ENCODE assay signal across 9 mouse cellular contexts in genomic region chr10:117441121-117441978, GRCm38 (mm10).
DNase-seq lines count a peak whose midpoint lies in the region; ATAC-seq and TF ChIP-seq lines count a peak whose summit lies in the region.
"Had no signal": no experiment of that assay in that cellular context is flagged by ENCODE, and none has a peak within 500 bp of the region (broad histone marks: within the 10 kb centered on the region; RNA-seq: fewer than 3 reads in every experiment).

No protein-coding gene starts in this region.

- H3K9me3 ChIP-seq in forebrain, embryonic 16.5 days (ENCODE audit: control insufficient read depth, low read length), result no peaks in the 10 kb centered on the region
- peaks cover 8% of the 10 kb centered on the region; the same call in 1 of the 2 replicates for H3K9me3 ChIP-seq in limb, embryonic 14.5 days (ENCODE audit: control insufficient read depth, low read length)

- peaks cover 5% of the 10 kb centered on the region; the same call in 1 of the 2 replicates for H3K4me1 ChIP-seq in forebrain, embryonic 16.5 days (replicated peaks; ENCODE audit: control insufficient read depth, insufficient read depth, low read length)
- peaks cover 2% of the 10 kb centered on the region; the same call in 1 of the 2 replicates for H3K4me1 ChIP-seq in limb, embryonic 14.5 days (ENCODE audit: control insufficient read depth, insufficient read depth, low read length)

- peak; percentile 41 for DNase-seq in embryo, embryonic 10 days (ENCODE audit: low spot score)
- no peak for DNase-seq in embryo, embryonic 10.5 days (ENCODE audit: low spot score)
- peak; percentile 92 for DNase-seq in adipocyte (ENCODE audit: low spot score)
- no peak for DNase-seq in limb, embryonic 14.5 days (ENCODE audit: low spot score)
- no peak for DNase-seq in natural killer cell, adult 2 months (ENCODE audit: low spot score in 2 of 2)
- DNase-seq in left cerebral cortex, postnatal 36 days (ENCODE audit: low spot score in 2 of 2), result no peak
- no peak for DNase-seq in gastrocnemius, postnatal 36 days
- DNase-seq: lung, postnatal 36 days had no signal

- no peaks in the 10 kb centered on the region for H3K36me3 ChIP-seq in forebrain, embryonic 16.5 days (ENCODE audit: control insufficient read depth, insufficient read depth)
- no peaks in the 10 kb centered on the region for H3K36me3 ChIP-seq in limb, embryonic 14.5 days (ENCODE audit: control insufficient read depth, insufficient read depth, low read length)

- ATAC-seq in forebrain, embryonic 16.5 days, result peak; percentile 78
- peak; percentile 31; the same call in 1 of the 2 replicates for ATAC-seq in limb, embryonic 14.5 days (ENCODE audit: low FRiP score, low read depth)

- no peaks in the 10 kb centered on the region for H3K27me3 ChIP-seq in forebrain, embryonic 16.5 days (replicated peaks; ENCODE audit: control insufficient read depth, insufficient read depth, low read length)
- no peaks in the 10 kb centered on the region for H3K27me3 ChIP-seq in limb, embryonic 14.5 days (ENCODE audit: control insufficient read depth, insufficient read depth, low read length)

- H3K4me3 ChIP-seq in forebrain, embryonic 16.5 days (replicated peaks; ENCODE audit: low read length), result peak overlapping the region; percentile 18
- H3K4me3 ChIP-seq in limb, embryonic 14.5 days (replicated peaks; ENCODE audit: low read length), result no peak overlapping the region

- H3K27ac ChIP-seq in forebrain, embryonic 16.5 days (ENCODE audit: low read length), result no peak overlapping the region
- no peak overlapping the region for H3K27ac ChIP-seq in limb, embryonic 14.5 days (replicated peaks; ENCODE audit: low read depth, low read length)

- H3K4me2 ChIP-seq in forebrain, embryonic 16.5 days (ENCODE audit: low read length), result peak overlapping the region; percentile 47
- H3K4me2 ChIP-seq in limb, embryonic 14.5 days (replicated peaks; ENCODE audit: low read depth, low read length, severe bottlenecking), result peak overlapping the region; percentile 11; the same call in 1 of the 2 replicates

- intact Hi-C loops in left cerebral cortex, postnatal 36 days (cut with DNase I), result no loop called here
- intact Hi-C loops in gastrocnemius, postnatal 36 days (cut with DNase I), result no loop called here

- peak overlapping the region; percentile 35; the same call in 1 of the 2 replicates for H3K9ac ChIP-seq in forebrain, embryonic 16.5 days (replicated peaks; ENCODE audit: low read depth, low read length)
- H3K9ac ChIP-seq in limb, embryonic 14.5 days (ENCODE audit: low read depth, low read length, severe bottlenecking), result no peak overlapping the region

- under 1% methylated on average over 24 of the region's 24 CpGs for WGBS in forebrain, embryonic 16.5 days
- 30% methylated on average over 24 of the region's 24 CpGs for WGBS in limb, embryonic 14.5 days

- no peak for TF ChIP-seq POLR2A in limb, embryonic 14.5 days (IDR thresholded peaks at IDR 0.05; ENCODE audit: borderline replicate concordance, extremely low read depth, insufficient read depth, insufficient read length)

Comparison
In these comparisons a context has a peak if more than half of its experiments do, and no peak if none do; other contexts are left out.
1. DNase-seq: peak in embryo, embryonic 10 days (single experiment) and adipocyte (single experiment); none in embryo, embryonic 10.5 days (single experiment), limb, embryonic 14.5 days (single experiment), natural killer cell, adult 2 months (0 of 2), left cerebral cortex, postnatal 36 days (0 of 2) and gastrocnemius, postnatal 36 days (0 of 2).